Mouse (Mus musculus): ENCODE results near the gene Svopl. TPM values are rescaled to one million over a fixed set of nuclear protein-coding genes. Genes with fewer than 3 reads are reported as not detected.

The Svopl gene
- total and polyA plus RNA-seq, 2 experiments = not detected

- no peak for TF ChIP-seq POLR2A (IDR thresholded peaks at IDR 0.05; ENCODE audit: extremely low read depth, insufficient read depth, low read length)
- no peak for TF ChIP-seq CTCF (IDR thresholded peaks at IDR 0.05; ENCODE audit: low read depth, low read length)
- Histone ChIP-seq H3K9ac (ENCODE audit: low read depth, low read length) (no peak overlapping the region), H3K27me3 (ENCODE audit: control insufficient read depth, insufficient read depth, low read length) (no peaks in the 10 kb centered on the region), H3K36me3 (ENCODE audit: control insufficient read depth, insufficient read depth, low read length) (peaks cover 34% of the 10 kb centered on the region), H3K79me2 (ENCODE audit: control insufficient read depth, insufficient read depth, low read length) (no peaks in the 10 kb centered on the region), H3K27ac (replicated peaks; ENCODE audit: insufficient read depth, low read depth, low read length) (no peak overlapping the region), H3K4me1 (ENCODE audit: control insufficient read depth, insufficient read depth, low read length) (no peaks in the 10 kb centered on the region), H3K4me3 (ENCODE audit: insufficient read depth, low read depth, low read length) (no peak overlapping the region)
- 93% methylated on average over 6 of the region's 6 CpGs for WGBS
- DNase-seq (ENCODE audit: extremely low read depth, low read depth, low spot score) = no peak
Observed at GRCm38 (mm10) chr6:37951306-37951705, 95.5 kb downstream of the Svopl start.

GRCm38 (mm10) chr6:37936498-37936897 is 110.3 kb downstream of the Svopl start:
- WGBS = 84% methylated on average over 6 of the region's 6 CpGs
- Histone ChIP-seq H3K4me3 (ENCODE audit: insufficient read depth, low read depth, low read length) (no peak overlapping the region), H3K27ac (replicated peaks; ENCODE audit: insufficient read depth, low read depth, low read length) (no peak overlapping the region), H3K79me2 (ENCODE audit: control insufficient read depth, insufficient read depth, low read length) (no peaks in the 10 kb centered on the region; the same call in 1 of the 2 replicates), H3K27me3 (ENCODE audit: control insufficient read depth, insufficient read depth, low read length) (no peaks in the 10 kb centered on the region), H3K9ac (ENCODE audit: low read depth, low read length) (no peak overlapping the region), H3K36me3 (ENCODE audit: control insufficient read depth, insufficient read depth, low read length) (peaks cover 7% of the 10 kb centered on the region), H3K4me1 (ENCODE audit: control insufficient read depth, insufficient read depth, low read length) (no peaks in the 10 kb centered on the region)
- no peak for DNase-seq (ENCODE audit: extremely low read depth, low read depth, low spot score)
- TF ChIP-seq POLR2A (IDR thresholded peaks at IDR 0.05; ENCODE audit: extremely low read depth, insufficient read depth, low read length) (no peak), CTCF (IDR thresholded peaks at IDR 0.05; ENCODE audit: low read depth, low read length) (no peak)

Other genes with a start within 250 kb of the Svopl start
- 31.1 and 38.3 TPM in 2 replicates for gene Trim24, start 176.2 kb downstream of the Svopl start, total RNA-seq (2014; rRNA removed)
- gene Trim24, start 176.2 kb downstream of the Svopl start, polyA plus RNA-seq (2012; rRNA removed) = 15.2 and 17.5 TPM in 2 replicates
- gene Tmem213, start 62.3 kb upstream of the Svopl start, total RNA-seq (2014; rRNA removed) = not detected in 2 replicates
- not detected in 2 replicates for gene Tmem213, start 62.3 kb upstream of the Svopl start, polyA plus RNA-seq (2012; rRNA removed)
- gene Atp6v0a4, start 77.6 kb upstream of the Svopl start, total RNA-seq (2014; rRNA removed) = 0.20 and 0.28 TPM in 2 replicates
- 0.31 and 0.44 TPM in 2 replicates for gene Atp6v0a4, start 77.6 kb upstream of the Svopl start, polyA plus RNA-seq (2012; rRNA removed)
- 0.46 and 0.47 TPM in 2 replicates for gene D630045J12Rik, start 207.0 kb upstream of the Svopl start, total RNA-seq (2014; rRNA removed)
- 1.1 and 1.3 TPM in 2 replicates for gene D630045J12Rik, start 207.0 kb upstream of the Svopl start, polyA plus RNA-seq (2012; rRNA removed)

Data from liver, adult 2 months (tissue).